Mouse (Mus musculus) intestine, embryonic 14.5 days (tissue): ENCODE measurements around the gene Soga1. TPM values are rescaled to one million over a fixed set of nuclear protein-coding genes. Genes with fewer than 3 reads are reported as not detected.

Experiments
- ATAC-seq: fragments of 200-750 bp; cut with Nextera tagmentation; replicated peaks from 2 replicates; pipeline ENCODE4 v1.8.0; 2017; ENCODE audit warnings: low read depth, moderate number of reproducible peaks, moderate TSS enrichment, moderate library complexity; ENCODE audit not compliant: low FRiP score, low TSS enrichment
- DNase-seq: peaks from one replicate; pipeline ENCODE4 v3.0.0-alpha.2; 2018; ENCODE audit warnings: low spot score
- H3K27ac ChIP-seq: fragments of 300-500 bp; sonication (generic); 2 replicates; pipeline ENCODE4 v1.5.1; 2014; ENCODE audit warnings: low read depth, mild to moderate bottlenecking, control low read depth
- H3K27me3 ChIP-seq: fragments of 300-500 bp; sonication (generic); replicated peaks from 2 replicates; pipeline ENCODE4 v1.6.1; 2014; ENCODE audit warnings: low read length, control low read depth; ENCODE audit not compliant: control insufficient read depth, insufficient read depth
- H3K36me3 ChIP-seq: fragments of 300-500 bp; sonication (generic); 2 replicates; pipeline ENCODE4 v1.6.1; 2014; ENCODE audit warnings: low read length, control low read depth; ENCODE audit not compliant: control insufficient read depth, insufficient read depth
- H3K4me1 ChIP-seq: fragments of 300-500 bp; sonication (generic); replicated peaks from 2 replicates; pipeline ENCODE4 v1.6.1; 2014; ENCODE audit warnings: low read length, control low read depth, mixed read lengths; ENCODE audit not compliant: control insufficient read depth, insufficient read depth
- H3K4me2 ChIP-seq: fragments of 300-500 bp; sonication (generic); 2 replicates; pipeline ENCODE4 v1.6.1; 2014; ENCODE audit warnings: low read length
- H3K4me3 ChIP-seq: fragments of 300-500 bp; sonication (generic); 2 replicates; pipeline ENCODE4 v1.5.1; 2014; ENCODE audit warnings: low read depth, low read length, control low read depth, mixed read lengths
- H3K9ac ChIP-seq: fragments of 300-500 bp; sonication (generic); 2 replicates; pipeline ENCODE4 v1.6.1; 2014; ENCODE audit warnings: mild to moderate bottlenecking, low read length
- H3K9me3 ChIP-seq: fragments of 300-500 bp; sonication (generic); 2 replicates; pipeline ENCODE4 v1.6.1; 2016; ENCODE audit warnings: low read length, control low read depth; ENCODE audit not compliant: control insufficient read depth
- WGBS: fragments of 180-500 bp; shearing (Covaris S2); extraction: QIAGEN DNeasy Blood & Tissue Kit; methylation state at CpG from one replicate; pipeline ENCODE4 v1.1.7; 2014; 5-methylcytosine and 5-hydroxymethylcytosine counted together
- polyA plus RNA-seq: library from polyadenylated mRNA; unstranded; fragments of >200 nt; fragmentation: Nextera tagmentation; extraction: Ambion mirVana; gene quantifications from 2 replicates; pipeline ENCODE4 v1.2.1, GENCODE M21; 2014

The Soga1 gene
- polyA plus RNA-seq, 1 experiment from 2014 or later, result 4.7 TPM

DNA sequence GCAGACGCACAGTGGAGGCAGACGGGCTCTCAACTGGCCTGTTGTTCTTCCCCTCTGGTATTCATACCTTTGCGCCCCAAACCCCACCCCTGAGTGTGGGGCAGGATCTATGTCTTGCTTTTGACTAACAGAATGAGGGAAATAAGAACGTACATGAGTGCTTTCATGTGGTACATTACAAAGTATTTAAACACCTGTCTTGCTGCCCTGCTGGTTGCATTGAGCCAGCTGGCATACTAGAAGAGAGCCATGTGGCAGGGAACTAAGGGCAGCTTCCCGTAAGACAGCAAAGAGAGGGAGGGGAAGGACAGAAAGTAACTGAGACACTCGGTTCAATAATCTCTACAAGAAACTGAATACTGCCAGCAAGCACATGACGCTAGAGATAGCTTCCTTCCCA is 108.8 kb downstream of the Soga1 start:
- H3K27ac ChIP-seq, result no peak overlapping the region
- H3K4me1 ChIP-seq, result no peaks in the 10 kb centered on the region
- H3K4me3 ChIP-seq, result no peak overlapping the region
- no peaks in the 10 kb centered on the region for H3K9me3 ChIP-seq
- no peaks in the 10 kb centered on the region for H3K36me3 ChIP-seq
- H3K27me3 ChIP-seq, result no peaks in the 10 kb centered on the region
- no peak overlapping the region for H3K9ac ChIP-seq
- WGBS, result 76% methylated on average over 7 of the region's 7 CpGs
- no peak overlapping the region for H3K4me2 ChIP-seq
- ATAC-seq (no peak), DNase-seq (no peak)

DNA sequence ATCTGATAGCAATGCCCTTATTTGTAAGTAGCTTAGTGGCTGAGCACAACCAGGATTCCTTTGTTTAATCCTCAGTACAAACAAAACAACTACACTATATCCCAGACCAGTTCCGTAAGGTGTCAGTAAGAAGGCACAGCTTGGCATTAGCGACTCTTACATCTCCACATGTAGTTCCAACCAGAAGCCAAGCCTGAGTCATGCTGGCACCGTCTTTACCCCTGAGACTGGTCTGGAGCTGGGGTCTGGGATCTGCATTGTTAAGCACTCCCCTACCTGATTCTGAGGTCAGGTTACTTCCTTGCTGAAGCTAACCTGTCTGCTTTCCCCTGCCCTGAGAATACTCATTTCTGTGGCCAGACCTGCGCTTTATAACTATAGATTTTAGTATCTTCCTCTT is 110.6 kb downstream of the Soga1 start:
- H3K4me3 ChIP-seq, result no peak overlapping the region
- no peaks in the 10 kb centered on the region for H3K27me3 ChIP-seq
- no peak overlapping the region for H3K27ac ChIP-seq
- no peaks in the 10 kb centered on the region for H3K9me3 ChIP-seq
- WGBS, result 73% methylated on average over 4 of the region's 4 CpGs
- DNase-seq (no peak), ATAC-seq (no peak)
- no peaks in the 10 kb centered on the region for H3K4me1 ChIP-seq
- no peak overlapping the region for H3K4me2 ChIP-seq
- no peaks in the 10 kb centered on the region for H3K36me3 ChIP-seq
- no peak overlapping the region for H3K9ac ChIP-seq

DNA sequence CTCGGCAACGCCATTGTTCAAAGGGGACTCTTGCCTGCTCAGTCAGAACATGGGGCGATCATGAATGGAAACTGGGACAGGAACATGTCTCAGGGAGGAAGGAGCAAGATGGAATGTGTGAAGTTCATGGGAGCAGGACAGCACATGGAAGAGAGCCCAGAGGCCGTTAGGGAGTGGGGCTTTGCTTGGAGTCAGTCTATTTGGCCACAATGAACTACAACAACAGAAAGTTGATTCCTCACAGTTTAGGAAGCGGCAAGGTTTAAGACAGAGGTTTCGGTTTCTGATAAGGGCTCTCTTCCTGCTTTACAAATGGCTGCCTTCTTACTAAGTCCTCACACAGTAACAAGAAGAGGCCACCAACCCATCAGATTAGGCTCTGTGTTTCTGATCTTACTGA is 111.7 kb downstream of the Soga1 start:
- WGBS, result 84% methylated on average over 6 of the region's 6 CpGs
- Histone ChIP-seq H3K4me3 (no peak overlapping the region), H3K27me3 (no peaks in the 10 kb centered on the region), H3K9ac (no peak overlapping the region), H3K9me3 (no peaks in the 10 kb centered on the region), H3K27ac (no peak overlapping the region), H3K4me2 (no peak overlapping the region), H3K4me1 (no peaks in the 10 kb centered on the region), H3K36me3 (no peaks in the 10 kb centered on the region)
- no peak for DNase-seq
- ATAC-seq, result no peak

Other genes with a start within 250 kb of the Soga1 start
- 61.4 and 63.5 TPM in 2 replicates for gene Tgif2, start 239.2 kb downstream of the Soga1 start, polyA plus RNA-seq
- 6.3 and 8.9 TPM in 2 replicates for gene 4930518I15Rik, start 221.3 kb downstream of the Soga1 start, polyA plus RNA-seq
- gene Rab5if, start 216.1 kb downstream of the Soga1 start, polyA plus RNA-seq, result 253 and 276 TPM in 2 replicates
- gene Sla2, start 192.1 kb downstream of the Soga1 start, polyA plus RNA-seq, result 0.40 and 0.51 TPM in 2 replicates
- gene Ndrg3, start 87.2 kb downstream of the Soga1 start, polyA plus RNA-seq, result 36.7 and 41.4 TPM in 2 replicates
- gene Dsn1, start 72.1 kb downstream of the Soga1 start, polyA plus RNA-seq, result 31.6 and 36.4 TPM in 2 replicates
- gene Tldc2, start 7.8 kb upstream of the Soga1 start, polyA plus RNA-seq, result not detected in 2 replicates
- 28.1 and 28.7 TPM in 2 replicates for gene Samhd1, start 56.0 kb upstream of the Soga1 start, polyA plus RNA-seq
- 25.0 and 25.8 TPM in 2 replicates for gene Rbl1, start 125.3 kb upstream of the Soga1 start, polyA plus RNA-seq
- 338 and 339 TPM in 2 replicates for gene Rpn2, start 199.8 kb upstream of the Soga1 start, polyA plus RNA-seq
- gene Mroh8, start 200.3 kb upstream of the Soga1 start, polyA plus RNA-seq, result 0.32 and 0.62 TPM in 2 replicates